Mouse (Mus musculus): ENCODE data around the gene Alpl. TPM values are rescaled to one million over a fixed set of nuclear protein-coding genes. Genes with fewer than 3 reads are reported as not detected.

The Alpl gene
- 10 to 100 TPM; 54.6 to 70.0 (median 62.3) TPM for total RNA-seq (2022)

- no peak for DNase-seq (ENCODE audit: low spot score)
These were observed at the start of gene Alpl for GRCm38 (mm10) chr4:137795611-137796557. Gene Alpl (minus strand): TSS chr4:137796384.

GRCm38 (mm10) chr4:137844656-137845055, 48.5 kb upstream of the Alpl start:
- DNase-seq (ENCODE audit: low spot score): peak; percentile 67

DNA sequence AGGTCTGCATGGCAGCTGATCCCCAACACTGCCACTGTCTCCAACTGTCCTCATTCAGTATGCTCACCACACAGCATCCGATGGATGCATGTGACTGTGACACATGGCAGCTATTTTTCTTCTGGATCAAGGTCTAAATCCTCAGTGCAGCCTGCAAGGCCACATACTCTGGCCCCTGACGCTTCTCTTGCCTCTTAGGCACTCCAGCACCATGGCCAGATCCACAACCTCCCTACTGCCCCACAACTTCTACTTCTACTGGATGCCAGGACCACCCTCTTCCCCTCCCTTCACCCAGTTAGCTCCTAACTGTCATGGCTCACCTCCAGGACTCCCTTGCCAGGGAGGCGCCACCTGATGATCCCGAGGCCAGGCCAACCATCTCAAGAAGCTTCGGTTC, 43.3 kb upstream of the Alpl start:
- DNase-seq (ENCODE audit: low spot score): no peak

GRCm38 (mm10) chr4:137838791-137839190, 42.6 kb upstream of the Alpl start:
- no peak for DNase-seq (ENCODE audit: low spot score)

GRCm38 (mm10) chr4:137837792-137838191, 41.6 kb upstream of the Alpl start:
- DNase-seq (ENCODE audit: low spot score): peak; percentile 81

DNA sequence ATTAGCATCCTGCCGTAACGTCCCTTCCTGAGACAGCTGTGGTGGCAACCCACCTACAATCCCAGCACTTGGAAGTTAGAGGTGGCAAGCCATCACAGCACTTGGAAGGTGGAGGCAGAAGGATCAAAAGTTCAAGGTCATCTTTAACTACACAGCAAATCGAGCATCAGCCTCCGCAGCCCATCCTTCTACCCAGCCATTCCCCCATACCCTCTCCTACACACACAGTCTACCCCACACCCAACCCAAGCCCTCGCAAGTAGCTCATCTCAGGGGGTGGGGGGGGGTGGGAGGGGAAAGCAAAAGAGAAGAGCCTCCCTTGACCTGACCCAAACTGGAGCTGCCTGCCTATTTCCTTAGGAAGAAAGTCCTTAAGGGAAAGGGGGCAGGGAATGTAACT, 40.6 kb upstream of the Alpl start:
- DNase-seq (ENCODE audit: low spot score): no peak

DNA sequence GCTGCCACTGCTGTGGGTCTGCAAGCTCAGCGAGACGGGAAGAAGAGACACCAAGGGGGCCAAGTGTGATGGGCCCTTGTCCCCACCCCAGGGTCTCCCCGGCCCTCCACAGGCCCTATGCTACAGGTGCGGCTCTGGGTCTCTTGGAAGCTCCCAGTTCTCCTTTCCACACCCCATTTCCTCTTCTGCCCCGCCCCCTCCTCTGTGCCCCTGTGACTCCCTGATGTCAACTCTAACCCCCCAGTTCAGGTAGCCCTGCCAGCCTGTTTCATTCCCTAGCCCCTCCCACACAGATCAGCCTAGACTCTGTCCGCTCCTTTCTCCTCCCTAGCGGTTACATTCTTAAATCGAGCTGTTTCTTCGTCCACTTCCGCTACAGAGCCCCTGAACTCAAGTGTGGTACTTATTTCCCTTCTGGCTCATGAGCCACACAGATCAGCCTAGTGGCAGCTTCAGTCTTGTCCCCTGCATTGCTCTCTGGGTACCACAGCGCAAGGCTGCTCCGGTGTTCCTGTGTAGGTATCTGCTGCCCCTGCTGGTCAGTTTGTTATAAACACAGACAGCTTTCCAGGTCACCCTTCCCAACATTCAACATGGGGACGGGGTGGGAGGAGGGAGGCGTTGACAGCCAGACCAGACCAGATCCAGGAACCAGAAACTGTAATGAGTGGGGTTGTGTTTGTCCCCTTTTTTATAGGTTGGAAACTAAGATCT, 39.6 kb upstream of the Alpl start:
- peak; percentile 85 for DNase-seq (ENCODE audit: low spot score)

- no peak for DNase-seq (ENCODE audit: low spot score)
These were observed 35.4 kb upstream of the Alpl start for GRCm38 (mm10) chr4:137831598-137831997.

DNA sequence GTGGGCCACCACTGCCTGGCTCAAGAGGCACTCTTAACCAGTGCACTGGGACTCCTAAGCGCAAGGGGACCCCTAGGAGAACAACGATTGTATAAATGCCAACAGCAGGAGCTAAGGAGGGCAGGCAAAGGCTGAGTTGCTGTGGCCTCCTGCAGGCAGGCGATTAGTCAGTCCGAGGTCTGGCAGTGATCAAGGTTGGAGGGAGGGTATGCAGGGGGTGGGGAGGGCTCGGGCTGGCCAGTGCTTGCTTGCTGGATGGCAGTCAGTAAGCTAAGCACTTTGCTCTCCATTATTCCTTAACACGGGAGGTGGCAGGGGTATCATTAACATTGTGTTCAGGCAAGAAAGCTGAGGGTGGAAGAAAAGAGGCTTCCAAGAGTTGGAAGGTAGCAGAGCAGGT, 34.2 kb upstream of the Alpl start:
- DNase-seq (ENCODE audit: low spot score): no peak

DNA sequence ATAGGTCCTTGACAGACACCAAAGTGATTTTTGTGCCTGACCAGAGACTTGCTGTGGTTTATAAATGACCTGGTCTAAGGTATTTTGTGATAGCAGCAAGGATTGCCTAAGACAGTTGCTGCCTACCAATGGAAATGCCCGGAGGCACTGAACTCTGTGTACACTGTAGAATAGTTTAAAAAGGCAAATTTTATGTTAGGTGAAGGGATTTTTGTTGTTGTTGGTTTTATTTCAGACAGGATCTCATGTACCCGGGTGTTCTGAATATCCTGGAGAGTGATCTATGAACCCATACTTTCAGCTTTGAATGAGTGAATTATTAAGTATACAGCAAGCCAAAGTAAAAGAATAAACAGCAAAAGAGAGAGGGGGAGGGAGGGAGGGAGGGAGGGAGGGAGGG, 28.7 kb upstream of the Alpl start:
- no peak for DNase-seq (ENCODE audit: low spot score)

DNA sequence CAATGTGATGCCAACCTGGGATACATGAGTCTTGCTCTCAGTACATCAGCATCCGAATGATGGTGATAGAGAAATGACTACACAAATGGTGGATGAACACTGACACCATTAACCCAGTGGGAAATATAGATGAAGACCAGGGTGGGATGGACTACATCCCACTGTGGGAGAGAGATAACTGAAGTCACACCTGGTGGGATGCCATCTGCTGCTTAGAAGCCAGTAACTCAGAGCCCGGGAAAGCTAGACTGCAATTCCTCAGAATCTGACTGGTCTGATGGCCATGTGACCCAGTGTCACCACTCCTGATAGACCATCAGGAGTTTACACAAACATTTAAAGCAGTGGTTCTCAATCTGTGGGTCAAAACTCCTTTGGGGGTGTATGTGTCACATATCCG, 27.4 kb upstream of the Alpl start:
- no peak for DNase-seq (ENCODE audit: low spot score)

DNA sequence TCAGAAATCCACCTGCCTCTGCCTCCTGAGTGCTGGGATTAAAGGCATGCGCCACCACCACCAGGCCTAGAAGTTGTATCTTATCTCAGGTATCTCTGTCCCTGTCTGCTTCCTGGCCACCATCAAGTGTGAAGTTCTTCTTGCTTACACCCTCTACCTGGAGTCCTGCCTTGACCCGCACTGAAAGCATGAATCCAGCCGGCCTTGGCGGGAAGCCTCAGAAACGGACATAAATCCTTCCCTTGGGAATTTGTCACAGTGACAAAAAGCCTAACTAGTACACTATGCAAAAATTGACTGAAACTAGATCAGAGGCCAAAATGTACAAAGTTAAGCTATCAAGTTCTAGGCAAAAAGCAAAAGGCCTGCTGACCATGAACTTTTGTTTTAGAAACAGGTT, 26.4 kb upstream of the Alpl start:
- no peak for DNase-seq (ENCODE audit: low spot score)

GRCm38 (mm10) chr4:137820721-137821120, 24.5 kb upstream of the Alpl start:
- peak; percentile 58 for DNase-seq (ENCODE audit: low spot score)

DNA sequence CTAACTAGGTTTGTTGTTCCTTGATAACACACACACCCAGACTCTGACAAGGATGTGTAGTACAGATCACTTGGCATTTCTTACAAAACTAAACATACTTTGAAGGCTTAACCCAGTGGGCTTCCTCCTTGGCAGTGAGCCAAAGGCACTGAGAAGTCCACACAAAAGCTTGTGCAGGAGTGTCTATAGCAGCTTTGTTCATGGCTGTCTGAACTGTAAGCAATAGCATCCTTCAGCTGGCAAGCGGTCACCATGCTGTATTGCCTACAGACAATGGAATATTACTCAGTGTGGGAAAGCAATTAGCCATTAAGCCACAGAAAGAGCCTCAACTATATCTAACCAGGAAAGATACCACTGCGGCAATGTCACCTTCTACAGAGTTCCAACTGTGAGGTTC, 23.3 kb upstream of the Alpl start:
- no peak for DNase-seq (ENCODE audit: low spot score)

GRCm38 (mm10) chr4:137818341-137818740, 22.2 kb upstream of the Alpl start:
- no peak for DNase-seq (ENCODE audit: low spot score)

DNA sequence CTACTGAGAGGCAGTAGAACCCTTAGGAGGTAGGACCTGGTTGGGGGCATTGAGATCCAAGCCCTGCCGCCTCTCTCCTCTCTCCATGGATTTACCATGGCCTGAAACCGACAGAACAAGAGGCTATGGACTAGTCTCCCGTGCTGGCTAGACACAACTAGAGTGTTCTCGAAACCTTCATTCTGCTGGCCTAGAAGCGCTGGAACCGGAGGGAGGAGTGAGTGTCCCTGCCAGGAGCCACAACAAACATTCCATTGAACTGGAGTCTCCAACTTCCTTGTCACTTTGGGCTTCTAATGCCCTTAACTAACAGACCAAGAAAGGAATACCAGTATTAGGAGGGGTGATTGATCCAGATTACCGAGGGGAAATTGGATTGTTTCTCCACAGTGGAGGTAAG, 20.0 kb upstream of the Alpl start:
- DNase-seq (ENCODE audit: low spot score): peak; percentile 50

GRCm38 (mm10) chr4:137815473-137815872, 19.3 kb upstream of the Alpl start:
- no peak for DNase-seq (ENCODE audit: low spot score)

DNA sequence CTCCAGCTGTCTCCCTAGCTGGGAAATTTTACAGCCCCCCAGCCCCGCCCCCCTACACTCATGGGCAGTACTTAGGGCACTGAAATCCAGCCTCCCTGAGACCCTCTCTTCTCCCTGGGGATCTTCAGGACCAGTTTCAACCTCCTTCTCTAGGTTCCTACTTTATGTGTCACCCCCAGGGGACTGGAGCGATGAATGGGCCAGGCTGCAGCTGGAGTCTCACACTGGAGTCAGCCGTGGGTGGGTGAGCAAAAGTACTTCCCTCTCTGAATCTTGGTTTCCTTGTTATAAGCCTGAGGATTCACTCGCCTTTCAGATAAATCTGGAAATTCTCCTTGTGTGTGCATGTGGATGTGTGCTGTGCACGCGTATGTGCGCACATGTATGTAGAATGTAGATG, 18.0 kb upstream of the Alpl start:
- DNase-seq (ENCODE audit: low spot score): peak; percentile 26

- DNase-seq (ENCODE audit: low spot score): peak; percentile 62
These were observed 16.9 kb upstream of the Alpl start for GRCm38 (mm10) chr4:137812946-137813708.

GRCm38 (mm10) chr4:137809999-137810398, 13.8 kb upstream of the Alpl start:
- DNase-seq (ENCODE audit: low spot score): no peak

- DNase-seq (ENCODE audit: low spot score): no peak
These were observed 11.2 kb upstream of the Alpl start for GRCm38 (mm10) chr4:137807301-137807851.

GRCm38 (mm10) chr4:137801196-137801595, 5.0 kb upstream of the Alpl start:
- DNase-seq (ENCODE audit: low spot score): no peak

All from heart, adult 8-10 months (tissue).